Mouse (Mus musculus) liver, postnatal 0 days (tissue): ENCODE measurements around the gene Chit1.

Experiments
- CTCF ChIP-seq: sonication (generic); IDR thresholded peaks from 2 replicates; pipeline ENCODE4 v1.5.1; 2016; ENCODE audit warnings: antibody characterized with exemption, low read depth
- EP300 ChIP-seq: IDR thresholded peaks from 2 replicates; pipeline ENCODE4 v1.6.1; 2016; ENCODE audit warnings: antibody characterized with exemption, low read depth, mild to moderate bottlenecking

DNA sequence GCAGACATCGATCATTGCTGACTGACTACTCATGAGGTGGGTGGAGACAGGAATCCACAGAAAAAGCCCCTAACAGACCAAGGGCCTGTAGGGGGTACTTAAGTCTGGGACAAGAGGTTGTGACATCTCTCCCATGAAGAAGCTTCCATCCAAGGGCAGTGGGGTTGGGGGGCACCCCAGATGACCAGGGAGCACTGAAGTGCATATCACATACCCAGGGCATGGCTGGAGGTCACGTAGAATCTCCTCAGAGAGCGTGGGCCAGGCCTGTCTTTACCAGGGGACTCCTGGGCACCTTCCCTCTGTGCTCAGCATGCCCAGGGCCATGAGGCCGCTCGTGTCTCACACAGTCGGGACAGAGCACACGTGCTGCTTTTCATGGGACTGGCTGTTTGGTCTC is 3.3 kb upstream of the Chit1 start:
- TF ChIP-seq CTCF (no peak), EP300 (no peak)
